Mouse (Mus musculus) cerebellum, adult 2 months (tissue): Measurements from ENCODE around the gene Megf11.

Experiments
- CTCF ChIP-seq: fragments of 200-500 bp; IDR thresholded peaks from 2 replicates; pipeline ENCODE4 v1.5.1; 2011; ENCODE audit warnings: low read depth, mild to moderate bottlenecking, control low read depth, low read length, moderate library complexity, borderline replicate concordance; ENCODE audit not compliant: insufficient read depth
- POLR2A ChIP-seq: fragments of 200-500 bp; IDR thresholded peaks from 2 replicates; pipeline ENCODE4 v1.6.1; 2011; ENCODE audit warnings: low read length, control low read depth, borderline replicate concordance; ENCODE audit not compliant: insufficient read depth

GRCm38 (mm10) chr9:64498929-64499328 is 113.5 kb downstream of the Megf11 start:
- no peak for TF ChIP-seq POLR2A
- TF ChIP-seq CTCF: no peak
